Mouse (Mus musculus) heart, postnatal 0 days (tissue): ENCODE measurements around the gene 1700123O20Rik. TPM values are rescaled to one million over a fixed set of nuclear protein-coding genes. Genes with fewer than 3 reads are reported as not detected.

Source experiments
- ATAC-seq: fragments of 200-750 bp; cut with Nextera tagmentation; 2 replicates; pipeline ENCODE4 v1.8.0; 2017; ENCODE audit warnings: low read depth, moderate number of reproducible peaks, moderate library complexity; ENCODE audit not compliant: insufficient read depth
- DNase-seq: peaks from one replicate; pipeline ENCODE4 v3.0.0-alpha.2; 2016; ENCODE audit warnings: low spot score
- H3K27ac ChIP-seq: fragments of 300-500 bp; sonication (generic); 2 replicates; pipeline ENCODE4 v1.5.1; 2014; ENCODE audit warnings: low read depth, mild to moderate bottlenecking
- H3K27me3 ChIP-seq: fragments of 300-500 bp; sonication (generic); 2 replicates; pipeline ENCODE4 v1.6.1; 2014; ENCODE audit warnings: low read length, mixed read lengths; ENCODE audit not compliant: control insufficient read depth, insufficient read depth
- H3K36me3 ChIP-seq: fragments of 300-500 bp; sonication (generic); replicated peaks from 2 replicates; pipeline ENCODE4 v1.6.1; 2014; ENCODE audit warnings: low read length, mixed read lengths; ENCODE audit not compliant: control insufficient read depth, insufficient read depth
- H3K4me1 ChIP-seq: fragments of 300-500 bp; sonication (generic); 2 replicates; pipeline ENCODE4 v1.6.1; 2014; ENCODE audit warnings: antibody characterized with exemption; ENCODE audit not compliant: control insufficient read depth, insufficient read depth
- H3K4me2 ChIP-seq: fragments of 300-500 bp; sonication (generic); 2 replicates; pipeline ENCODE4 v1.6.1; 2014; ENCODE audit warnings: low read depth, mild to moderate bottlenecking, low read length, moderate library complexity
- H3K4me3 ChIP-seq: fragments of 300-500 bp; sonication (generic); 2 replicates; pipeline ENCODE4 v1.5.1; 2014; ENCODE audit warnings: low read depth, low read length
- H3K9ac ChIP-seq: fragments of 300-500 bp; sonication (generic); replicated peaks from 2 replicates; pipeline ENCODE4 v1.6.1; 2014; ENCODE audit warnings: low read depth, low read length, mixed read lengths
- H3K9me3 ChIP-seq: fragments of 300-500 bp; sonication (generic); replicated peaks from 2 replicates; pipeline ENCODE4 v1.6.1; 2016; ENCODE audit warnings: low read length; ENCODE audit not compliant: control insufficient read depth
- CTCF ChIP-seq: IDR thresholded peaks from 2 replicates; pipeline ENCODE4 v1.5.1; 2016; ENCODE audit warnings: antibody characterized with exemption, control low read depth, low read depth
- EP300 ChIP-seq: IDR thresholded peaks from 2 replicates; pipeline ENCODE4 v1.6.1; 2016; ENCODE audit warnings: antibody characterized with exemption, low read depth
- WGBS: fragments of 180-500 bp; shearing (Covaris S2); extraction: QIAGEN DNeasy Blood & Tissue Kit; methylation state at CpG from one replicate; pipeline ENCODE4 v1.1.7; 2014; 5-methylcytosine and 5-hydroxymethylcytosine counted together
- polyA plus RNA-seq: library from polyadenylated mRNA; unstranded; fragments of >200 nt; fragmentation: Nextera tagmentation; extraction: Ambion mirVana; gene quantifications from 2 replicates; pipeline ENCODE4 v1.2.1, GENCODE M21; 2015
- total RNA-seq: library from RNA; depleted of rRNA; stranded (reverse); fragments of >200 nt; gene quantifications from 2 replicates; pipeline ENCODE4 v1.2.3, GENCODE M21; 2014; ENCODE audit warnings: low replicate concordance

Gene 1700123O20Rik
- total and polyA plus RNA-seq, 2 experiments from 2014 or later, result 15.4 to 40.8 TPM

DNA sequence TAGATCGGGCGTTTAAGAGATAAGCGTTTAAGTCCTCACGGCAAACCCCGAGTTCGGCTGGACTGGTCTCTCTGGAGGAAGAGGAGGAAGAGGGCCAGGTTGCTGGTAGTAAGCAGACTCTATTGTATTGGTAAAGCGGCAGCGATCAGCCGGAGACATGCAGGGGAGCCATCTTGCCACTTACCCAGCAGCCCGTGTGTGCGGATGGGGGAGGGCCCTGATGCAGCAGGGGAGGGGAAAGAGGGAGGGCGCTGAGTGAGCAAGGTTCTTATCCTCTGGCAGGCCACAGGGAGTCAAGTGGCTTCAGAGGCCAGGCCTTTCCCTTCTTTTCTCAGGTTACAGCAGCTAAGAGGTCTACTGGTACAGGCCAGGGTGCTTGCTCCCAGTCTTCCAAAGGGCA, 32.5 kb upstream of the 1700123O20Rik start:
- Histone ChIP-seq H3K27ac (peak overlapping the region; percentile 84), H3K4me2 (peak overlapping the region; percentile 86), H3K4me1 (peaks cover 6% of the 10 kb centered on the region), H3K9me3 (no peaks in the 10 kb centered on the region), H3K36me3 (peaks cover 71% of the 10 kb centered on the region), H3K9ac (peak overlapping the region; percentile 79), H3K4me3 (peak overlapping the region; percentile 69), H3K27me3 (no peaks in the 10 kb centered on the region)
- TF ChIP-seq EP300 (no peak), CTCF (0 out of 2 replicates have a peak, but pooled peaks have one; percentile 4)
- peak; percentile 95 for ATAC-seq
- WGBS, result 0% methylated on average over 12 of the region's 12 CpGs
- peak; percentile 97 for DNase-seq

DNA sequence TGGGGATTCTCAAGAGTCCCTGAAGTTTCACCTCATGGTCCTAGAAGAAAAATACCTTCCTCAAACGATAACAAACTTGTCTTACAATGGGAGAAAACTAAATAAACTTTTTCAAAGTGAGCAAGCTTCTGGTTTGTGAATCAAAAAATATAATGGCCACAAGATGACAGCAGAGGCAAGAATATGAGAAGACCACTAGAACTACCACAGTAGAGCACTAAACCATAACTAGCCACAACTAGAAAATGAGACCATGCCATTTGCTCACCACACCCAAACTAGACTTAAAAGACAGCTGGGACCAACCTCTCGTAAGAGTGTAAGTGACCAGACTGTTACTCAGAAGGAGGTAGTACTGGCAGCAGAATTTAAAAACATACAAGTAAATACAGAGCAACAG, 26.0 kb upstream of the 1700123O20Rik start:
- Histone ChIP-seq H3K9me3 (no peaks in the 10 kb centered on the region), H3K4me1 (no peaks in the 10 kb centered on the region), H3K4me3 (no peak overlapping the region), H3K27me3 (no peaks in the 10 kb centered on the region), H3K9ac (no peak overlapping the region), H3K36me3 (peaks cover 96% of the 10 kb centered on the region), H3K4me2 (no peak overlapping the region), H3K27ac (no peak overlapping the region)
- DNase-seq, result no peak
- TF ChIP-seq CTCF (no peak), EP300 (no peak)
- WGBS, result 89% methylated on average over 2 of the region's 2 CpGs
- ATAC-seq, result no peak

DNA sequence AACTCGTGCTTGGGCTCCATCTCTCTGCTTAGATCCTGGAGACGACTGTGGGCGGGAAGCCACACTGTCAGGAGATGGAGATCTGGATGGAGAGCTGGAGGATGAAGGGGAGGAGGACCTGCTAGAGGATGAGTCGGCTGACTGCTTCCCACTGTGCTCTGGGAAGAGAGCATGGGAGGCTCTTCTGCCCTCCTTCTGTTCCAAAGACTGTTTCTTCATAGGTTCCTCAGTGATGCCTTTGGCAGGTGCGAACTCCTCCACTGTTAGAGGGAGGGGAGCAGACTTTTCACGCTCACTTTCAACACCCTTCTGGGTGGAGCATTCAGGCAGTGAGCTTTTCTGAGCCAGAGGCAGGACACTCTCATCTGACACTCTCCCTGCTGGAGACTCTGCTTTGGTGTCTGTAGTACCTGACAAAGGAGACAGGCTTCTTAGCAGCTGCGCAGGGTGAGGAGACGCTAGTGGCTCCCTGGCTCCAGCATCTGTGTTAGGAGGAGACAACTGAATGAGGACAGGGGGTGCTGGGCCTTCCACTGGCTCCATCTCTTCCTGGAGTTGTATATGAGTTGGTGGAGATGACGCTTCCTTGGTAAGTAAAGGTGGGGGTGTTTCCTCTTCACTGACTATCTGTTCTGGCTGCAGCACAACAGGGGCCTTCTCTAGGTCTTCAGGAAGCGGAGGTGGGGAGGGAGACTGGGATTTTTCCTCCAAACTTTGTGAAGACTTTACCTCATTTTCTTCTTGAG, 21.4 kb upstream of the 1700123O20Rik start:
- 87% methylated on average over 10 of the region's 10 CpGs for WGBS
- H3K4me3 ChIP-seq, result no peak overlapping the region

GRCm38 (mm10) chr14:54669381-54669780, 16.6 kb upstream of the 1700123O20Rik start:
- 81% methylated on average over 4 of the region's 4 CpGs for WGBS
- TF ChIP-seq EP300, result no peak
- TF ChIP-seq CTCF, result peak; percentile 57
- Histone ChIP-seq H3K4me1 (no peaks in the 10 kb centered on the region; the same call in 1 of the 2 replicates), H3K4me2 (no peak overlapping the region), H3K9me3 (no peaks in the 10 kb centered on the region), H3K4me3 (no peak overlapping the region), H3K27me3 (no peaks in the 10 kb centered on the region), H3K27ac (no peak overlapping the region), H3K36me3 (peaks cover 78% of the 10 kb centered on the region), H3K9ac (no peak overlapping the region)
- no peak for ATAC-seq
- no peak for DNase-seq

More for the DNA sequence above, 21.4 kb upstream of the 1700123O20Rik start:
- no peaks in the 10 kb centered on the region for H3K27me3 ChIP-seq
- DNase-seq (no peak), ATAC-seq (no peak)
- TF ChIP-seq CTCF (no peak), EP300 (no peak)
- H3K9ac ChIP-seq, result no peak overlapping the region
- no peaks in the 10 kb centered on the region for H3K4me1 ChIP-seq
- H3K27ac ChIP-seq, result no peak overlapping the region
- H3K36me3 ChIP-seq, result peaks cover 93% of the 10 kb centered on the region
- no peaks in the 10 kb centered on the region for H3K9me3 ChIP-seq
- H3K4me2 ChIP-seq, result no peak overlapping the region

DNA sequence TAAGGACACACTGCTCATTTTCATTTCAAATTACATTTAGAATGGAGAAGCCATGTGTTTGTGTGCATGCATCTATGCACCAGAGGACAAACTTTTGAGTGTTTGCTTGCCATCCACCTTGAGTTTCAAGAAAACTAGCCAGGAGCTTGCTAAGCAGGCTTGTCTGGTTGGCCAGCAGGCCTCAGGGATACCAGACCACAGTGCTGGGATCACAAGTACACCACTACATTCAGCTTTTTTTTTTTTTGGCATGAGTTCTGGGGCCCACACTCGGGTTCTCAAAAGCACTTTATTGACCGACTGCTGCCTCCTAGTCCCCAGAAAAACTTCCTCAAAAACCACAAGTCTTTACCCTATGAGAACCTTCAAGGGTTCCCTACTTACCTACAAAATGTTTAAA, 11.7 kb upstream of the 1700123O20Rik start:
- WGBS, result 56% methylated on average over 2 of the region's 2 CpGs
- DNase-seq (no peak), ATAC-seq (no peak)
- Histone ChIP-seq H3K27ac (no peak overlapping the region), H3K9ac (no peak overlapping the region; the same call in 1 of the 2 replicates), H3K4me3 (no peak overlapping the region), H3K9me3 (no peaks in the 10 kb centered on the region), H3K36me3 (peaks cover 76% of the 10 kb centered on the region), H3K4me1 (no peaks in the 10 kb centered on the region; the same call in 1 of the 2 replicates), H3K4me2 (no peak overlapping the region), H3K27me3 (no peaks in the 10 kb centered on the region)
- TF ChIP-seq CTCF (no peak), EP300 (no peak)
